Mouse (Mus musculus) hindbrain, embryonic 12.5 days (tissue): ENCODE results near the gene Tha1. TPM values are rescaled to one million over a fixed set of nuclear protein-coding genes. Genes with fewer than 3 reads are reported as not detected.
A peak's percentile ranks its signal among the peaks of the same experiment; 100 is the strongest.

Source experiments
- ATAC-seq: fragments of 200-750 bp; cut with Nextera tagmentation; 2 replicates; pipeline ENCODE4 v1.8.0; 2017; ENCODE audit warnings: moderate TSS enrichment; ENCODE audit not compliant: low FRiP score
- H3K27ac ChIP-seq: fragments of 300-500 bp; sonication (generic); 2 replicates; pipeline ENCODE4 v1.5.1; 2016; ENCODE audit warnings: mild to moderate bottlenecking
- H3K27me3 ChIP-seq: fragments of 300-500 bp; sonication (generic); 2 replicates; pipeline ENCODE4 v1.6.1; 2016; ENCODE audit warnings: mild to moderate bottlenecking
- H3K36me3 ChIP-seq: fragments of 300-500 bp; sonication (generic); 2 replicates; pipeline ENCODE4 v1.6.1; 2016; ENCODE audit warnings: mild to moderate bottlenecking
- H3K4me1 ChIP-seq: fragments of 300-500 bp; sonication (generic); 2 replicates; pipeline ENCODE4 v1.6.1; 2016
- H3K4me2 ChIP-seq: fragments of 300-500 bp; sonication (generic); replicated peaks from 2 replicates; pipeline ENCODE4 v1.6.1; 2016; ENCODE audit warnings: mild to moderate bottlenecking
- H3K4me3 ChIP-seq: fragments of 300-500 bp; sonication (generic); 2 replicates; pipeline ENCODE4 v1.5.1; 2016; ENCODE audit warnings: mild to moderate bottlenecking
- H3K9ac ChIP-seq: fragments of 300-500 bp; sonication (generic); 2 replicates; pipeline ENCODE4 v1.6.1; 2016; ENCODE audit warnings: mild to moderate bottlenecking, moderate library complexity
- H3K9me3 ChIP-seq: fragments of 300-500 bp; sonication (generic); replicated peaks from 2 replicates; pipeline ENCODE4 v1.6.1; 2016; ENCODE audit warnings: mild to moderate bottlenecking
- WGBS: fragments of 180-500 bp; shearing (Covaris S2); methylation state at CpG from one replicate; pipeline ENCODE4 v1.1.7; 2016; 5-methylcytosine and 5-hydroxymethylcytosine counted together
- polyA plus RNA-seq: library from polyadenylated mRNA; unstranded; fragments of >200 nt; fragmentation: Nextera tagmentation; extraction: Ambion mirVana; gene quantifications from 2 replicates; pipeline ENCODE4 v1.2.1, GENCODE M21; 2016

Gene Tha1
- 2.7 and 3.1 TPM in 2 replicates for polyA plus RNA-seq

- H3K9ac ChIP-seq = peak within 1 kb of the TSS; percentile 78
- peak within 1 kb of the TSS; percentile 84 for H3K4me2 ChIP-seq
- H3K27ac ChIP-seq = no peak within 1 kb of the TSS
- peaks cover 6% of the 10 kb centered on the region; the same call in 1 of the 2 replicates for H3K27me3 ChIP-seq
- H3K36me3 ChIP-seq = no peaks in the 10 kb centered on the region
- H3K4me3 ChIP-seq = peak within 1 kb of the TSS; percentile 71
- H3K4me1 ChIP-seq = peaks cover 26% of the 10 kb centered on the region
- peak; percentile 70 for ATAC-seq
- WGBS = 1% methylated on average over 51 of the region's 51 CpGs
- H3K9me3 ChIP-seq = no peaks in the 10 kb centered on the region
These were observed at the start of gene Tha1 for GRCm38 (mm10) chr11:117872861-117873608. TSS of gene Tha1 (minus strand) at chr11:117873481.

GRCm38 (mm10) chr11:117919211-117919610, 45.9 kb upstream of the Tha1 start:
- H3K9me3 ChIP-seq = peaks cover 8% of the 10 kb centered on the region; the same call in 1 of the 2 replicates
- ATAC-seq = no peak
- WGBS = 12% methylated on average over 5 of the region's 5 CpGs
- no peak overlapping the region for H3K4me3 ChIP-seq
- no peak overlapping the region for H3K4me2 ChIP-seq
- no peak overlapping the region for H3K9ac ChIP-seq
- peaks cover 4% of the 10 kb centered on the region for H3K27me3 ChIP-seq
- H3K36me3 ChIP-seq = no peaks in the 10 kb centered on the region
- H3K27ac ChIP-seq = no peak overlapping the region
- H3K4me1 ChIP-seq = peaks cover 7% of the 10 kb centered on the region; the same call in 1 of the 2 replicates

GRCm38 (mm10) chr11:117918541-117918940, 45.3 kb upstream of the Tha1 start:
- Histone ChIP-seq H3K9me3 (peaks cover 8% of the 10 kb centered on the region; the same call in 1 of the 2 replicates), H3K27me3 (peaks cover 4% of the 10 kb centered on the region), H3K4me1 (peaks cover 7% of the 10 kb centered on the region; the same call in 1 of the 2 replicates), H3K4me3 (no peak overlapping the region), H3K9ac (no peak overlapping the region), H3K27ac (no peak overlapping the region), H3K4me2 (no peak overlapping the region), H3K36me3 (no peaks in the 10 kb centered on the region)
- ATAC-seq = no peak
- WGBS = 68% methylated on average over 11 of the region's 11 CpGs

GRCm38 (mm10) chr11:117915837-117916236, 42.6 kb upstream of the Tha1 start:
- Histone ChIP-seq H3K4me1 (peaks cover 13% of the 10 kb centered on the region), H3K27ac (no peak overlapping the region), H3K9ac (no peak overlapping the region), H3K4me2 (no peak overlapping the region), H3K4me3 (no peak overlapping the region), H3K9me3 (peaks cover 8% of the 10 kb centered on the region; the same call in 1 of the 2 replicates), H3K36me3 (no peaks in the 10 kb centered on the region), H3K27me3 (peaks cover 4% of the 10 kb centered on the region)
- no peak for ATAC-seq
- WGBS = 95% methylated on average over 7 of the region's 7 CpGs

GRCm38 (mm10) chr11:117915341-117915740, 42.1 kb upstream of the Tha1 start:
- 62% methylated on average over 1 of the region's 1 CpGs for WGBS
- peaks cover 4% of the 10 kb centered on the region for H3K27me3 ChIP-seq
- H3K4me1 ChIP-seq = peaks cover 13% of the 10 kb centered on the region
- H3K9me3 ChIP-seq = peaks cover 8% of the 10 kb centered on the region; the same call in 1 of the 2 replicates
- ATAC-seq = no peak
- no peak overlapping the region for H3K9ac ChIP-seq
- no peak overlapping the region for H3K4me2 ChIP-seq
- no peaks in the 10 kb centered on the region for H3K36me3 ChIP-seq
- H3K27ac ChIP-seq = no peak overlapping the region
- no peak overlapping the region for H3K4me3 ChIP-seq

GRCm38 (mm10) chr11:117914531-117914930, 41.2 kb upstream of the Tha1 start:
- Histone ChIP-seq H3K9me3 (peaks cover 8% of the 10 kb centered on the region; the same call in 1 of the 2 replicates), H3K4me2 (no peak overlapping the region), H3K27me3 (peaks cover 4% of the 10 kb centered on the region), H3K36me3 (no peaks in the 10 kb centered on the region), H3K27ac (no peak overlapping the region), H3K9ac (no peak overlapping the region), H3K4me3 (no peak overlapping the region), H3K4me1 (peaks cover 13% of the 10 kb centered on the region)
- no peak for ATAC-seq
- 84% methylated on average over 12 of the region's 12 CpGs for WGBS

- Histone ChIP-seq H3K4me2 (0 out of 2 replicates have a peak overlapping the region, but pooled peaks have one; percentile 5), H3K4me1 (peaks cover 6% of the 10 kb centered on the region; the same call in 1 of the 2 replicates), H3K9me3 (peaks cover 8% of the 10 kb centered on the region; the same call in 1 of the 2 replicates), H3K36me3 (no peaks in the 10 kb centered on the region), H3K9ac (no peak overlapping the region), H3K27me3 (peaks cover 4% of the 10 kb centered on the region), H3K4me3 (no peak overlapping the region), H3K27ac (no peak overlapping the region)
- 32% methylated on average over 13 of the region's 13 CpGs for WGBS
- ATAC-seq = peak; percentile 54; the same call in 1 of the 2 replicates
These were observed 39.5 kb upstream of the Tha1 start for GRCm38 (mm10) chr11:117912684-117913352.

GRCm38 (mm10) chr11:117909337-117909736, 36.1 kb upstream of the Tha1 start:
- Histone ChIP-seq H3K27me3 (no peaks in the 10 kb centered on the region), H3K9ac (no peak overlapping the region), H3K9me3 (no peaks in the 10 kb centered on the region), H3K4me3 (no peak overlapping the region), H3K4me2 (no peak overlapping the region), H3K27ac (no peak overlapping the region), H3K36me3 (no peaks in the 10 kb centered on the region), H3K4me1 (peaks cover 6% of the 10 kb centered on the region; the same call in 1 of the 2 replicates)
- WGBS = 88% methylated on average over 8 of the region's 8 CpGs
- ATAC-seq = no peak

- ATAC-seq = no peak
- no peaks in the 10 kb centered on the region for H3K36me3 ChIP-seq
- no peak overlapping the region for H3K27ac ChIP-seq
- H3K4me1 ChIP-seq = peaks cover 3% of the 10 kb centered on the region; the same call in 1 of the 2 replicates
- no peak overlapping the region for H3K4me2 ChIP-seq
- H3K4me3 ChIP-seq = no peak overlapping the region
- 87% methylated on average over 8 of the region's 8 CpGs for WGBS
- H3K27me3 ChIP-seq = no peaks in the 10 kb centered on the region
- no peaks in the 10 kb centered on the region for H3K9me3 ChIP-seq
- H3K9ac ChIP-seq = no peak overlapping the region
These were observed 31.2 kb upstream of the Tha1 start for GRCm38 (mm10) chr11:117904442-117904841.

GRCm38 (mm10) chr11:117902282-117902681, 29.0 kb upstream of the Tha1 start:
- Histone ChIP-seq H3K36me3 (no peaks in the 10 kb centered on the region), H3K27ac (no peak overlapping the region), H3K4me2 (no peak overlapping the region), H3K4me3 (no peak overlapping the region), H3K9ac (no peak overlapping the region), H3K9me3 (no peaks in the 10 kb centered on the region), H3K4me1 (peaks cover 3% of the 10 kb centered on the region; the same call in 1 of the 2 replicates), H3K27me3 (no peaks in the 10 kb centered on the region)
- ATAC-seq = no peak
- 66% methylated on average over 2 of the region's 2 CpGs for WGBS

GRCm38 (mm10) chr11:117896533-117896932, 23.3 kb upstream of the Tha1 start:
- WGBS = 43% methylated on average over 2 of the region's 2 CpGs
- Histone ChIP-seq H3K4me1 (peaks cover 2% of the 10 kb centered on the region; the same call in 1 of the 2 replicates), H3K27ac (no peak overlapping the region), H3K4me2 (no peak overlapping the region), H3K27me3 (peaks cover 16% of the 10 kb centered on the region), H3K36me3 (no peaks in the 10 kb centered on the region), H3K4me3 (no peak overlapping the region), H3K9ac (no peak overlapping the region), H3K9me3 (no peaks in the 10 kb centered on the region)
- no peak for ATAC-seq

- H3K4me2 ChIP-seq = no peak overlapping the region
- no peak overlapping the region for H3K9ac ChIP-seq
- no peaks in the 10 kb centered on the region for H3K9me3 ChIP-seq
- no peak for ATAC-seq
- peaks cover 30% of the 10 kb centered on the region for H3K27me3 ChIP-seq
- no peak overlapping the region for H3K27ac ChIP-seq
- H3K4me1 ChIP-seq = peaks cover 21% of the 10 kb centered on the region
- no peak overlapping the region for H3K4me3 ChIP-seq
- no peaks in the 10 kb centered on the region for H3K36me3 ChIP-seq
- WGBS = 63% methylated on average over 10 of the region's 10 CpGs
These were observed 21.4 kb upstream of the Tha1 start for GRCm38 (mm10) chr11:117894676-117895075.
